Mouse (Mus musculus) liver, embryonic 14.5 days (tissue): ENCODE measurements at regions not wholly inside any gene's neighbourhood (a gene's known extent, or its start where the extent isn't known, plus 50 kb on each side); places are given as distances from the start of the nearest gene placed in this dataset.

Experiments
- ATAC-seq: fragments of 200-750 bp; cut with Nextera tagmentation; 2 replicates; pipeline ENCODE4 v1.8.0; 2017; ENCODE audit warnings: moderate number of reproducible peaks, mild to moderate bottlenecking, moderate library complexity; ENCODE audit not compliant: insufficient read depth
- DNase-seq, 3 experiments: peaks; one replicate each; pipeline ENCODE4 v3.0.0-alpha.2; 2012 to 2013; ENCODE audit warnings: low read depth in 3 of 3, low spot score in 3 of 3
- H3K27ac ChIP-seq: fragments of 300-500 bp; sonication (generic); 2 replicates; pipeline ENCODE4 v1.5.1; 2014; ENCODE audit warnings: moderate library complexity, mild to moderate bottlenecking, control low read depth, inconsistent platforms
- H3K27me3 ChIP-seq: fragments of 300-500 bp; sonication (generic); 2 replicates; pipeline ENCODE4 v1.6.1; 2014; ENCODE audit warnings: mild to moderate bottlenecking, low read length, moderate library complexity; ENCODE audit not compliant: control insufficient read depth, insufficient read depth
- H3K36me3 ChIP-seq: fragments of 300-500 bp; sonication (generic); replicated peaks from 2 replicates; pipeline ENCODE4 v1.6.1; 2014; ENCODE audit warnings: low read depth; ENCODE audit not compliant: control insufficient read depth, insufficient read depth
- H3K4me1 ChIP-seq, 2 experiments: fragments of 200-500 bp in 1 of 2; fragments of 300-500 bp in 1 of 2; sonication (generic) in 1 of 2; replicated peaks; 2 replicates each; pipeline ENCODE4 v1.6.1; 2012 to 2014; ENCODE audit warnings: antibody characterized with exemption in 1 of 2, inconsistent platforms in 1 of 2, low read length in 1 of 2; ENCODE audit not compliant: control insufficient read depth in 2 of 2, insufficient read depth in 2 of 2
- H3K4me2 ChIP-seq: fragments of 300-500 bp; sonication (generic); 2 replicates; pipeline ENCODE4 v1.6.1; 2014; ENCODE audit warnings: low read depth, mild to moderate bottlenecking, control low read depth, moderate library complexity
- H3K4me3 ChIP-seq, 2 experiments: fragments of 200-500 bp in 1 of 2; fragments of 300-500 bp in 1 of 2; sonication (generic) in 1 of 2; 2 replicates each; pipeline ENCODE4 v1.5.1; 2012 to 2014; ENCODE audit warnings: low read depth in 2 of 2, low read length in 2 of 2, mild to moderate bottlenecking in 2 of 2, control low read depth in 1 of 2, inconsistent platforms in 1 of 2, moderate library complexity in 1 of 2; ENCODE audit not compliant: insufficient read depth in 1 of 2
- H3K9ac ChIP-seq: fragments of 300-500 bp; sonication (generic); replicated peaks from 2 replicates; pipeline ENCODE4 v1.6.1; 2014; ENCODE audit warnings: mild to moderate bottlenecking, control low read depth, moderate library complexity
- H3K9me3 ChIP-seq: fragments of 300-500 bp; sonication (generic); 2 replicates; pipeline ENCODE4 v1.6.1; 2016; ENCODE audit warnings: low read length, mixed read lengths; ENCODE audit not compliant: control insufficient read depth
- CTCF ChIP-seq: IDR thresholded peaks from 2 replicates; pipeline ENCODE4 v1.5.1; 2016; ENCODE audit warnings: antibody characterized with exemption, low read depth, control low read depth
- EP300 ChIP-seq: IDR thresholded peaks from 2 replicates; pipeline ENCODE4 v1.6.1; 2016; ENCODE audit warnings: antibody characterized with exemption, low read depth
- WGBS: fragments of 180-500 bp; shearing (Covaris S2); extraction: QIAGEN DNeasy Blood & Tissue Kit; methylation state at CpG from one replicate; pipeline ENCODE4 v1.1.7; 2014; ENCODE audit not compliant: insufficient replicate concordance; 5-methylcytosine and 5-hydroxymethylcytosine counted together

DNA sequence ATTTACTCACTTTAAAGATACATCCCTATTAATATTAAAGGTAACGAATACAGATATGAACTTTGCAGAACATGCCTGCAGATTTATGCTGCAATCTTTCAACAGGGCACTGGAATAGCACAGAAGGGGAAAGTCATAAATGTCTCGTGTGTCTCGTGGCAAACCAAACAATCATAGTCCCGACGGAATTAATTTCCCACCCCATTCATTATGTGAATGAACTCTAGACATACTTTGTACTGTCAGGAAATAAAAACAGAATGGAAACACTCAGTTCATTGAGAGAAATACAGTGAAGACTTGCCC lies 288.1 kb upstream of the Zic4 start:
- TF ChIP-seq EP300 = no peak
- TF ChIP-seq CTCF = no peak
- Histone ChIP-seq H3K4me3 (no peak overlapping the region), H3K36me3 (no peaks in the 10 kb centered on the region), H3K27ac (no peak overlapping the region), H3K4me2 (no peak overlapping the region), H3K9me3 (no peaks in the 10 kb centered on the region), H3K9ac (no peak overlapping the region), H3K27me3 (no peaks in the 10 kb centered on the region), H3K4me1 (no peaks in the 10 kb centered on the region)
- WGBS = 50% methylated on average over 5 of the region's 5 CpGs
- no peak for DNase-seq
- ATAC-seq = no peak

DNA sequence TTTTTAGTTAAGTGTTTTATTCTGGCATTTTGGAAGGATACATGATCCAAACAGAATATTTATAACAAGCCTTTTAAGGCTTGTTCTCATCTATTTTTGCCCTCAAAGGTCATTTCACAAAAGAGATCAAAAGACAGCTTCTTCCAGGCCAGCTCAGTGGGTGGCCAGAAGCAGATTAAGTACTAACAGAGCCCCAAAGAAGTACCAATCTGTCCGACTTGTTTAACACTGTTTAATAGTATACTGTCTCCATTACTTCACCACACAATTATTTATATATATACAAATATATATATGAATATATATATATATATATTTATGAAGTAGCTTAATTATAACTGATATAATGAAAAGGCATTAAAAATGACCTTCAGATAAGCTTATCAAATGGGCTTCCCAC lies 284.7 kb upstream of the Zic4 start:
- H3K27me3 ChIP-seq = no peaks in the 10 kb centered on the region
- WGBS = 39% methylated on average over 1 of the region's 1 CpGs
- H3K4me2 ChIP-seq = no peak overlapping the region
- ATAC-seq = no peak
- no peak overlapping the region for H3K4me3 ChIP-seq
- H3K4me1 ChIP-seq = no peaks in the 10 kb centered on the region
- TF ChIP-seq EP300 = no peak
- no peak for TF ChIP-seq CTCF
- H3K27ac ChIP-seq = no peak overlapping the region
- DNase-seq = no peak
- no peaks in the 10 kb centered on the region for H3K36me3 ChIP-seq
- no peaks in the 10 kb centered on the region for H3K9me3 ChIP-seq
- H3K9ac ChIP-seq = no peak overlapping the region

DNA sequence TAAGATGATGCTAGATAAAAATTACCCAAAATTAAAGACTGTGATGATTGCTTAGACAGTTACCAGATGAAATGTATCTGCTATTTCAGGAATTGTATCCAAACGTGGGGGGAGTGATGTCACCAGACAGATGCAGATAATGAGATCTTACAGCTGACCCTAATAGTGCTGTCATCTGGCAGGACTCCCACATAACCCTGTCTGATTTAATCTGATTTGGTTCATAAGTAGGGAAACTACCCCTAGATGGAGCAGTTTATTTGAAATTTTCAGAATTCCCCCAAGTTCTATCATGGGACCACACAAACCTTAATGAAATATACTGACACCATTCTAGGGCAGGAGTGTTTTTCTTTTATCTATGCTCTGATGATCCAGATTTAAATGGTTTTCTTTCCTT lies 278.4 kb upstream of the Zic4 start:
- Histone ChIP-seq H3K4me3 (no peak overlapping the region), H3K9me3 (no peaks in the 10 kb centered on the region), H3K36me3 (no peaks in the 10 kb centered on the region), H3K27ac (no peak overlapping the region), H3K4me1 (no peaks in the 10 kb centered on the region), H3K9ac (no peak overlapping the region), H3K27me3 (no peaks in the 10 kb centered on the region), H3K4me2 (no peak overlapping the region)
- 23% methylated on average over 1 of the region's 1 CpGs for WGBS
- TF ChIP-seq EP300 (no peak), CTCF (no peak)
- DNase-seq (no peak), ATAC-seq (no peak)

DNA sequence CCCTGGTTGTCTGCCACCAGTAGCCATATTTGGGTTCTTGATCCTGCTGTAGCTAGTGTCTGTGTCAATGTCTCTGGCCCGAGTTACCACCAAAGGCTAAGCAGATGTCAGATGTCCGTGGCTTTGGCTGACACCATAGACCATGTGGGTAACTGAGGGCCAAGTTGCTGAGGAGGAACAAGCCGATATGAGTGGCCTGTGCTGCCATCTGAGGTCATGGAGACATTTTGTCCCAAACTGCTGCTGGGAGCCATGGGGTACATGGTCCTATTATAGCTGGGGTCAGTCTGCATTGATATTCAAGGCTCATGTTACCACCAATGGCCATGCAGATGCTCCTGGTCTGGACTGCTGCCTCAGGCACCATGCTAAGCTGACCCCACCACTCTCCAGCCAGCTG lies 276.3 kb upstream of the Zic4 start:
- no peak for DNase-seq
- H3K4me1 ChIP-seq = no peaks in the 10 kb centered on the region
- no peak overlapping the region for H3K4me3 ChIP-seq
- no peak for ATAC-seq
- WGBS = 52% methylated on average over 3 of the region's 3 CpGs
- H3K9ac ChIP-seq = no peak overlapping the region
- H3K27ac ChIP-seq = no peak overlapping the region
- H3K36me3 ChIP-seq = no peaks in the 10 kb centered on the region
- no peaks in the 10 kb centered on the region for H3K9me3 ChIP-seq
- no peak for TF ChIP-seq CTCF
- no peak for TF ChIP-seq EP300
- H3K4me2 ChIP-seq = no peak overlapping the region
- H3K27me3 ChIP-seq = no peaks in the 10 kb centered on the region

DNA sequence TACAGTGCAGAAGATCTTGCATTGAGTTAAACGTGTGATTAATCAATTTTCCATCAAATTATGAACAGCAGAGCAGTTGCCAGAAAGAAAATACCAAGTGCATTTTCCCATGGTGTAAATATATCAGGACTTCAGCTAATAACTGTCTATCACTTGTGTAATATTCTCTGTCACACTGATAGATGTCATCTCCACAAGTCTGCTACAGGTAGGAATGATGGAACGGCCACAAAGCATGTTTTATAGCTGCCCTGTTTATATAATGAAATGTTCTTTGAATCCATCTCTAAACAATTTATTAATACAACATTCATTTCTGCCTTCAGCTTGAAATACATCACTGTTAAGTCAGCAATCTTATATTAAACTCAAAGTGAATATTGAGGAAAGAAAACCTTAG lies 272.9 kb upstream of the Zic4 start:
- Histone ChIP-seq H3K27me3 (no peaks in the 10 kb centered on the region), H3K9me3 (no peaks in the 10 kb centered on the region), H3K27ac (no peak overlapping the region), H3K4me1 (no peaks in the 10 kb centered on the region), H3K4me3 (no peak overlapping the region), H3K4me2 (no peak overlapping the region), H3K36me3 (no peaks in the 10 kb centered on the region), H3K9ac (no peak overlapping the region)
- TF ChIP-seq CTCF (no peak), EP300 (no peak)
- ATAC-seq (no peak), DNase-seq (no peak)
- WGBS = 30% methylated on average over 2 of the region's 2 CpGs
